Mouse (Mus musculus): Measurements from ENCODE around the gene Gm609. TPM values are rescaled to one million over a fixed set of nuclear protein-coding genes. Genes with fewer than 3 reads are reported as not detected.

Gene Gm609
- polyA plus RNA-seq, 2 experiments = 0.03 TPM; not detected in 1

GRCm38 (mm10) chr16:45374074-45374473, 118.7 kb downstream of the Gm609 start:
- ATAC-seq (ENCODE audit: insufficient read depth) (no peak), DNase-seq (ENCODE audit: low read depth in 3 of 3, low spot score in 3 of 3) (no peak)
- 49% methylated on average over 2 of the region's 2 CpGs for WGBS (ENCODE audit: insufficient replicate concordance)
- Histone ChIP-seq H3K4me1 (replicated peaks; ENCODE audit: control insufficient read depth in 2 of 2, insufficient read depth in 2 of 2, low read length in 1 of 2) (no peaks in the 10 kb centered on the region), H3K27me3 (ENCODE audit: control insufficient read depth, insufficient read depth, low read length) (no peaks in the 10 kb centered on the region), H3K4me3 (ENCODE audit: insufficient read depth in 1 of 2, low read depth in 2 of 2, low read length in 2 of 2) (no peak overlapping the region), H3K9me3 (ENCODE audit: control insufficient read depth, low read length) (no peaks in the 10 kb centered on the region), H3K4me2 (ENCODE audit: low read depth) (no peak overlapping the region), H3K9ac (replicated peaks) (no peak overlapping the region), H3K36me3 (replicated peaks; ENCODE audit: control insufficient read depth, insufficient read depth, low read depth) (no peaks in the 10 kb centered on the region), H3K27ac (no peak overlapping the region)
- no peak for TF ChIP-seq EP300 (IDR thresholded peaks at IDR 0.05; ENCODE audit: low read depth)
- TF ChIP-seq CTCF (IDR thresholded peaks at IDR 0.05; ENCODE audit: low read depth) = no peak

GRCm38 (mm10) chr16:45371076-45371475, 121.7 kb downstream of the Gm609 start:
- Histone ChIP-seq H3K4me3 (ENCODE audit: insufficient read depth in 1 of 2, low read depth in 2 of 2, low read length in 2 of 2) (no peak overlapping the region), H3K27ac (no peak overlapping the region), H3K9ac (replicated peaks) (no peak overlapping the region), H3K4me2 (ENCODE audit: low read depth) (no peak overlapping the region), H3K36me3 (replicated peaks; ENCODE audit: control insufficient read depth, insufficient read depth, low read depth) (no peaks in the 10 kb centered on the region), H3K4me1 (replicated peaks; ENCODE audit: control insufficient read depth in 2 of 2, insufficient read depth in 2 of 2, low read length in 1 of 2) (no peaks in the 10 kb centered on the region), H3K27me3 (ENCODE audit: control insufficient read depth, insufficient read depth, low read length) (no peaks in the 10 kb centered on the region), H3K9me3 (ENCODE audit: control insufficient read depth, low read length) (no peaks in the 10 kb centered on the region)
- DNase-seq (ENCODE audit: low read depth in 3 of 3, low spot score in 3 of 3) = no peak
- 51% methylated on average over 1 of the region's 1 CpGs for WGBS (ENCODE audit: insufficient replicate concordance)
- TF ChIP-seq EP300 (IDR thresholded peaks at IDR 0.05; ENCODE audit: low read depth) (no peak), CTCF (IDR thresholded peaks at IDR 0.05; ENCODE audit: low read depth) (no peak)
- no peak for ATAC-seq (ENCODE audit: insufficient read depth)

GRCm38 (mm10) chr16:45369285-45369965, 123.3 kb downstream of the Gm609 start:
- WGBS (ENCODE audit: insufficient replicate concordance) = 40% methylated on average over 4 of the region's 4 CpGs
- no peak for ATAC-seq (ENCODE audit: insufficient read depth)

GRCm38 (mm10) chr16:45366111-45366510, 126.7 kb downstream of the Gm609 start:
- no peak for ATAC-seq (ENCODE audit: insufficient read depth)

More at GRCm38 (mm10) chr16:45369285-45369965, 123.3 kb downstream of the Gm609 start:
- H3K4me2 ChIP-seq (ENCODE audit: low read depth) = no peak overlapping the region
- no peaks in the 10 kb centered on the region for H3K36me3 ChIP-seq (replicated peaks; ENCODE audit: control insufficient read depth, insufficient read depth, low read depth)
- no peak overlapping the region for H3K4me3 ChIP-seq (ENCODE audit: insufficient read depth in 1 of 2, low read depth in 2 of 2, low read length in 2 of 2)
- no peaks in the 10 kb centered on the region for H3K4me1 ChIP-seq (replicated peaks; ENCODE audit: control insufficient read depth in 2 of 2, insufficient read depth in 2 of 2, low read length in 1 of 2)
- H3K9me3 ChIP-seq (ENCODE audit: control insufficient read depth, low read length) = no peaks in the 10 kb centered on the region
- no peak for TF ChIP-seq EP300 (IDR thresholded peaks at IDR 0.05; ENCODE audit: low read depth)
- no peak for TF ChIP-seq CTCF (IDR thresholded peaks at IDR 0.05; ENCODE audit: low read depth)
- H3K27me3 ChIP-seq (ENCODE audit: control insufficient read depth, insufficient read depth, low read length) = no peaks in the 10 kb centered on the region
- H3K9ac ChIP-seq (replicated peaks) = no peak overlapping the region
- no peak overlapping the region for H3K27ac ChIP-seq
- no peak for DNase-seq (ENCODE audit: low read depth in 3 of 3, low spot score in 3 of 3)

GRCm38 (mm10) chr16:45365353-45365752, 127.4 kb downstream of the Gm609 start:
- H3K4me2 ChIP-seq (ENCODE audit: low read depth) = no peak overlapping the region
- TF ChIP-seq EP300 (IDR thresholded peaks at IDR 0.05; ENCODE audit: low read depth) = no peak
- no peaks in the 10 kb centered on the region for H3K9me3 ChIP-seq (ENCODE audit: control insufficient read depth, low read length)
- H3K4me1 ChIP-seq (replicated peaks; ENCODE audit: control insufficient read depth in 2 of 2, insufficient read depth in 2 of 2, low read length in 1 of 2) = no peaks in the 10 kb centered on the region
- ATAC-seq (ENCODE audit: insufficient read depth) = no peak
- H3K4me3 ChIP-seq (ENCODE audit: insufficient read depth in 1 of 2, low read depth in 2 of 2, low read length in 2 of 2) = no peak overlapping the region
- H3K27me3 ChIP-seq (ENCODE audit: control insufficient read depth, insufficient read depth, low read length) = no peaks in the 10 kb centered on the region
- DNase-seq (ENCODE audit: low read depth in 3 of 3, low spot score in 3 of 3) = no peak
- no peaks in the 10 kb centered on the region for H3K36me3 ChIP-seq (replicated peaks; ENCODE audit: control insufficient read depth, insufficient read depth, low read depth)
- 75% methylated on average over 9 of the region's 9 CpGs for WGBS (ENCODE audit: insufficient replicate concordance)
- H3K27ac ChIP-seq = no peak overlapping the region
- H3K9ac ChIP-seq (replicated peaks) = no peak overlapping the region

More at GRCm38 (mm10) chr16:45366111-45366510, 126.7 kb downstream of the Gm609 start:
- Histone ChIP-seq H3K27me3 (ENCODE audit: control insufficient read depth, insufficient read depth, low read length) (no peaks in the 10 kb centered on the region), H3K4me1 (replicated peaks; ENCODE audit: control insufficient read depth in 2 of 2, insufficient read depth in 2 of 2, low read length in 1 of 2) (no peaks in the 10 kb centered on the region), H3K9ac (replicated peaks) (no peak overlapping the region), H3K27ac (no peak overlapping the region), H3K9me3 (ENCODE audit: control insufficient read depth, low read length) (no peaks in the 10 kb centered on the region), H3K36me3 (replicated peaks; ENCODE audit: control insufficient read depth, insufficient read depth, low read depth) (no peaks in the 10 kb centered on the region), H3K4me3 (ENCODE audit: insufficient read depth in 1 of 2, low read depth in 2 of 2, low read length in 2 of 2) (no peak overlapping the region), H3K4me2 (ENCODE audit: low read depth) (no peak overlapping the region)
- WGBS (ENCODE audit: insufficient replicate concordance) = 73% methylated on average over 7 of the region's 7 CpGs
- no peak for DNase-seq (ENCODE audit: low read depth in 3 of 3, low spot score in 3 of 3)
- TF ChIP-seq CTCF (IDR thresholded peaks at IDR 0.05; ENCODE audit: low read depth) (no peak), EP300 (IDR thresholded peaks at IDR 0.05; ENCODE audit: low read depth) (no peak)
